ENCODE assay signal across 8 mouse cellular contexts in the genomic region with DNA sequence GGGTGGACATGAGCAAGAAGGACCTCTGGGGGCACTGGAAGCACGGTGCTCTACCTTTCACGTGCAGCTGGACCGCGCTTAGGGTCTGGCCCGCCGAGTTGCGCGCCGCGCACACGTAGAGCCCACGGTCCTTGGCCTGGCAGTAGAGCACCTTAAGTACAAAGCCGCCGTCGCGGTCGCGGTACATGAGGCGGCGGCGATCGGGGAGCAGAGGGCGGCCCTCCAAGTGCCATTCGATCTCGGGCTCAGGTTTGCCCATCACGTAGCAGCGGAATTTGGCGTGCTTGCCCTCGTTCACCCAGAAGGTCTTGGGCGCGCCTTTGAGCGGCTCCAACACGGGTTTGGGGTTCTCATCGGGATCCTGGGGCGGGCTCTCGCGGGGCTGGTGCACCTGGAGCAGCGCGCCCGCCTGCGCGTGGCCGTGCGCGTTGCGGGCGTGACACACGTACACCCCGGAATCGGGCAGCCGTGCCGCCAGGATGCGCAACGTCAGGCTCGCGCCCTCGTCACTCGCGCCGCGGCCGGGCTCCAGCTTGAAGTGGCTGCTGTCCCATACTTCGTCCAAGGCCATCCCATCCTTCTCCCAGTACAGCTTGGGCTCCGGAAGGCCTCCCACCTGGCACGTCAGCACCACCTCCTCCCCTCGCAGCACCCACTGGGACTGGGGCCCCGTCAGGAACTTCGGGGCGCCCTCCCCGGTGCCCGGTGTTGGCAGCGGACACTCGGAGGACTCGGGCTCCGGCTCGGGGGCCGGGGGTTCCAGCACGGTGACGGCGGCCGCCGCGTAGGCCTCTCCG. TPM values are rescaled to one million over a fixed set of nuclear protein-coding genes. Genes with fewer than 3 reads are reported as not detected.
DNase-seq lines count a peak whose midpoint lies in the region; ATAC-seq and TF ChIP-seq lines count a peak whose summit lies in the region.

No protein-coding gene starts in this region.

- DNase-seq in ZHBTc4 (ENCODE audit: low read depth, low spot score): peak; percentile 66
- peak; percentile 92 for DNase-seq in cerebellum, postnatal 14 days
- peak; percentile 66 to 69 for DNase-seq in frontal cortex, postnatal 25 days (ENCODE audit: low spot score in 2 of 2)
- DNase-seq in left cerebral cortex, adult 2 months (ENCODE audit: extremely low spot score in 1 of 2, low spot score in 2 of 2): peak; percentile 83 to 86
- peak; percentile 76 to 83 for DNase-seq in lung, postnatal 4 days
- peak; percentile 79 for DNase-seq in right cerebral cortex, postnatal 4 days
- no peak for DNase-seq in c-Kit-positive CD71-positive TER-119-positive erythroid progenitor cells, embryonic 14.5 days (ENCODE audit: low spot score)

- peak overlapping the region; percentile 79 for H3K4me3 ChIP-seq in hindbrain, embryonic 12.5 days
- H3K4me3 ChIP-seq in left cerebral cortex, adult 2 months: peak overlapping the region; percentile 86

- TF ChIP-seq CTCF in left cerebral cortex, adult 2 months (IDR thresholded peaks at IDR 0.05): no peak

- H3K27ac ChIP-seq in hindbrain, embryonic 12.5 days: peak overlapping the region; percentile 89
- peak overlapping the region; percentile 95 for H3K27ac ChIP-seq in left cerebral cortex, adult 2 months

- H3K4me2 ChIP-seq in hindbrain, embryonic 12.5 days (replicated peaks): peak overlapping the region; percentile 92

- no peaks in the 10 kb centered on the region for H3K9me3 ChIP-seq in hindbrain, embryonic 12.5 days (replicated peaks)

- intact Hi-C loops in left cerebral cortex, adult 2 months (cut with DNase I): loop anchor here (1.0 to 5.0 kb wide), 3 partner anchors 25 to 83 kb away; partner anchors contain the start of gene Slc4a3

- H3K27me3 ChIP-seq in hindbrain, embryonic 12.5 days: peaks cover 43% of the 10 kb centered on the region

- under 1% methylated on average over 84 of the region's 84 CpGs for WGBS in hindbrain, embryonic 12.5 days

- peak overlapping the region; percentile 96 for H3K9ac ChIP-seq in hindbrain, embryonic 12.5 days

- peaks cover 24% of the 10 kb centered on the region for H3K4me1 ChIP-seq in hindbrain, embryonic 12.5 days

- H3K36me3 ChIP-seq in hindbrain, embryonic 12.5 days: peaks cover 28% of the 10 kb centered on the region

- ATAC-seq in hindbrain, embryonic 12.5 days (ENCODE audit: low FRiP score): peak; percentile 73

RNA-seq across cellular contexts. Expression of gene Obsl1, which starts 0.9 kb away (rescaled TPM):
- polyA plus RNA-seq in hindbrain, embryonic 12.5 days (2016; fragmentation: Nextera tagmentation; extraction: Ambion mirVana): 63.4 and 66.4 TPM in 2 replicates
- 10 to 100 TPM; 29.3 to 29.8 TPM for total RNA-seq in left cerebral cortex, adult 2 months (2021)

RNA-seq across cellular contexts. Expression of gene Inha, which starts 1.5 kb away (rescaled TPM):
- 8.6 and 9.2 TPM in 2 replicates for polyA plus RNA-seq in hindbrain, embryonic 12.5 days (2016; fragmentation: Nextera tagmentation; extraction: Ambion mirVana)
- 10 to 100 TPM; 24.8 to 30.1 TPM for total RNA-seq in left cerebral cortex, adult 2 months (2021)

RNA-seq across cellular contexts. Expression of gene Stk11ip, which starts 16.0 kb away (rescaled TPM):
- 25.7 and 29.3 TPM in 2 replicates for polyA plus RNA-seq in hindbrain, embryonic 12.5 days (2016; fragmentation: Nextera tagmentation; extraction: Ambion mirVana)
- 10 to 100 TPM; 34.3 to 35.8 TPM for total RNA-seq in left cerebral cortex, adult 2 months (2021)

RNA-seq across cellular contexts. Expression of gene Tmem198, which starts 26.0 kb away (rescaled TPM):
- polyA plus RNA-seq in hindbrain, embryonic 12.5 days (2016; fragmentation: Nextera tagmentation; extraction: Ambion mirVana): 25.3 and 25.7 TPM in 2 replicates
- total RNA-seq in left cerebral cortex, adult 2 months (2021): 100 to 1,000 TPM; 110 to 112 TPM

RNA-seq across cellular contexts. Expression of gene Chpf, which starts 26.2 kb away (rescaled TPM):
- 39.2 and 41.5 TPM in 2 replicates for polyA plus RNA-seq in hindbrain, embryonic 12.5 days (2016; fragmentation: Nextera tagmentation; extraction: Ambion mirVana)
- 10 to 100 TPM; 80.5 to 87.3 TPM for total RNA-seq in left cerebral cortex, adult 2 months (2021)
